Mouse (Mus musculus) heart, adult 2 months (tissue): Measurements from ENCODE around the gene Hephl1.

Experiments
- CTCF ChIP-seq: fragments of 200-600 bp; IDR thresholded peaks from 2 replicates; pipeline ENCODE4 v1.8.1; 2022; ENCODE audit warnings: antibody characterized with exemption, mild to moderate bottlenecking, moderate library complexity
- POLR2A ChIP-seq: fragments of 200-500 bp; IDR thresholded peaks from 2 replicates; pipeline ENCODE4 v1.6.1; 2011; ENCODE audit warnings: mild to moderate bottlenecking, low read depth, low read length, control low read depth; ENCODE audit not compliant: insufficient read depth

DNA sequence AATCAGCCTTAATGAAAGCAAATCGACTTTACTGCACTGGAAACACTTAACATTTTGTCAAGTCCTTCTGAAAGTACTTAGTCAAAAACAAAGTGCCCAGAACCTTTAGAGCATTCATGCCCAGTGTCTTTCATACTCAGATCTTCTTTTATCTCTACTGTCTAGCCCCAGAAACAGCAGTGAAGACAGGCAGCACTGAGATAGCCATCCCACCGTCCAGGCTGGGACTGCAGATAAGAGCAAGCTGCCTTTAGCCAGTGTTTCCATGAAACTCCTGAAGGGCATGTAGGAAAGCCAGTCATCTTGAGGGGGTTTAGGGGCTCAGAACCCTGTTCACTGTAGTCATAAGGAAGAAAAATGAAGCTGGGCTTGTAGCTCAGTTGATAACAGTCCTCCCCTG, 14.7 kb downstream of the Hephl1 start:
- TF ChIP-seq POLR2A (no peak), CTCF (no peak)
